Mouse (Mus musculus) mammary gland, adult 2 months (tissue): ENCODE results near the gene Asb14. TPM values are rescaled to one million over a fixed set of nuclear protein-coding genes. Genes with fewer than 3 reads are reported as not detected.

Source experiments
- polyA plus RNA-seq: library from polyadenylated mRNA; depleted of rRNA; stranded (reverse); fragments of >200 nt; gene quantifications from 2 replicates; pipeline ENCODE4 v1.2.3, GENCODE M21; 2012; ENCODE audit warnings: low replicate concordance; rRNA removed

Asb14 gene
- polyA plus RNA-seq = 18.9 TPM in 1 of 2 replicates, not detected in the other

GRCm38 (mm10) chr14:26894392-26894791, at the start of gene Asb14:
Gene Asb14 (plus strand): TSS chr14:26894557.

Other genes with a start within 250 kb of the Asb14 start
- 4.9 and 7.1 TPM in 2 replicates for gene Pde12, start 224.7 kb upstream of the Asb14 start, polyA plus RNA-seq
- not detected in 2 replicates for gene Dnah12, start 201.3 kb upstream of the Asb14 start, polyA plus RNA-seq
- gene Appl1, start 76.7 kb downstream of the Asb14 start, polyA plus RNA-seq = 3.3 and 7.2 TPM in 2 replicates
- 0.23 TPM in 1 of 2 replicates, not detected in the other for gene Hesx1, start 99.9 kb downstream of the Asb14 start, polyA plus RNA-seq
- gene Il17rd, start 144.4 kb downstream of the Asb14 start, polyA plus RNA-seq = 3.4 and 4.9 TPM in 2 replicates
- gene Arhgef3, start 220.3 kb downstream of the Asb14 start, polyA plus RNA-seq = 18.1 and 23.6 TPM in 2 replicates